Comparison of ENCODE assay signal across 10 mouse cellular contexts in genomic region chr2:6728840-6729252, GRCm38 (mm10).
A peak's percentile ranks its signal among the peaks of the same experiment; 100 is the strongest.
DNase-seq lines count a peak whose midpoint lies in the region; ATAC-seq and TF ChIP-seq lines count a peak whose summit lies in the region.
"Had no signal": no experiment of that assay in that cellular context is flagged by ENCODE, and none has a peak within 500 bp of the region (broad histone marks: within the 10 kb centered on the region; RNA-seq: fewer than 3 reads in every experiment).

No protein-coding gene starts in this region.

- peak; percentile 82 for DNase-seq in gastrocnemius, adult 18-20 months (ENCODE audit: low spot score)
- no peak for DNase-seq in gastrocnemius, postnatal 4 days (ENCODE audit: low spot score in 2 of 2)
- DNase-seq in adipocyte (ENCODE audit: low spot score): peak; percentile 15
- DNase-seq in hindbrain, postnatal 0 days (ENCODE audit: low spot score): no peak
- no peak for DNase-seq in layer of hippocampus, postnatal 36 days
- no peak for DNase-seq in spleen, postnatal 4 days (ENCODE audit: low spot score in 2 of 2)
- DNase-seq: right cerebral cortex, postnatal 4 days had no signal

- 68% methylated on average over 2 of the region's 2 CpGs for WGBS in hindbrain, postnatal 0 days

- no peak overlapping the region for H3K27ac ChIP-seq in hindbrain, postnatal 0 days
- H3K27ac ChIP-seq: macrophage had no signal

- no peak overlapping the region for H3K4me2 ChIP-seq in hindbrain, postnatal 0 days (ENCODE audit: low read depth, low read length)

- no peak overlapping the region for H3K9ac ChIP-seq in hindbrain, postnatal 0 days (replicated peaks; ENCODE audit: low read length)

- 0 out of 2 replicates have a peak, but pooled peaks have one; percentile 30 for ATAC-seq in erythroid progenitor cell, adult 5-6 weeks (replicated peaks; ENCODE audit: low FRiP score, poor library complexity, severe bottlenecking)
- peak; percentile 33; the same call in 1 of the 2 replicates for ATAC-seq in hindbrain, postnatal 0 days
- ATAC-seq in frontal cortex, adult (ENCODE audit: low TSS enrichment): no peak

- peaks cover 13% of the 10 kb centered on the region for H3K4me1 ChIP-seq in hindbrain, postnatal 0 days (ENCODE audit: insufficient read depth, low read length)

- no peak overlapping the region for H3K4me3 ChIP-seq in hindbrain, postnatal 0 days (ENCODE audit: low read length)

- H3K27me3 ChIP-seq in hindbrain, postnatal 0 days (ENCODE audit: insufficient read depth, low read length): no peaks in the 10 kb centered on the region

- no peak for TF ChIP-seq CTCF in hindbrain, postnatal 0 days (IDR thresholded peaks at IDR 0.05; ENCODE audit: low read depth)

- no peaks in the 10 kb centered on the region for H3K9me3 ChIP-seq in hindbrain, postnatal 0 days (ENCODE audit: low read length)

- H3K36me3 ChIP-seq in hindbrain, postnatal 0 days (ENCODE audit: insufficient read depth, low read length): no peaks in the 10 kb centered on the region

Comparison
In these comparisons a context has a peak if more than half of its experiments do, and no peak if none do; other contexts are left out.
1. DNase-seq: peak in gastrocnemius, adult 18-20 months (single experiment) and adipocyte (single experiment); none in gastrocnemius, postnatal 4 days (0 of 2), hindbrain, postnatal 0 days (single experiment), layer of hippocampus, postnatal 36 days (0 of 2) and spleen, postnatal 4 days (0 of 2).